Mouse (Mus musculus): Measurements from ENCODE around the gene Tcam1.
A peak's percentile ranks its signal among the peaks of the same experiment; 100 is the strongest.
"Not testable (repeated sequence)": the region's sequence is repeated elsewhere in the genome, so short reads cannot be mapped to it uniquely, and the experiment has no call there.

Gene Tcam1

DNA sequence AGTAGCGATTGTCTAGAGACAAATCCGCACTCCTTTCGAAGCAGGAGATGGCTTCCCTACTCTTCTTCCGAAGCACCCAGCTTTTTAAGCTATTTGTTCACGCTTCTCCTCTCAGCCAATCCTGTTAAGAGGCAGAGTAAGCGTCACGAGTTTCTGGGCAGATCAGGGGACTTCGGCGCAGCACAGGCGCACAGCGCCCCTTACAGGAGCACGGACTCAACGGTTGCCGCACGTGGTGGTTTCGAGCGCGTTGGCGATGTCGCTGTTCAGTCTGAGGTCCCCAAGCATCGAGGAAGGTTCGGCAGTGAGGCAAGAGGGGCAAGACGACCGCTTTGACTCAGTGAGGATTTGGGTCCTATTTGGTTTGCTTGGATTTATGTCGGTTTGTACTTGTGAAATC lies at the start of gene Tcam1:
Tcam1 (plus strand) TSS at position 219 of the 400 bp plus-strand sequence.
- DNase-seq (ENCODE audit: low read depth, low spot score), result peak; percentile 99
- H3K36me3 ChIP-seq (ENCODE audit: control insufficient read depth, insufficient read depth, low read length, poor library complexity, severe bottlenecking), result no peaks in the 10 kb centered on the region
- H3K27me3 ChIP-seq (ENCODE audit: control insufficient read depth, insufficient read depth, low read length, poor library complexity, severe bottlenecking), result no peaks in the 10 kb centered on the region

- H3K27me3 ChIP-seq (ENCODE audit: control insufficient read depth, insufficient read depth, low read length, poor library complexity, severe bottlenecking); DNase-seq (ENCODE audit: low read depth, low spot score): not testable (repeated sequence)
- peaks cover 16% of the 10 kb centered on the region for H3K36me3 ChIP-seq (ENCODE audit: control insufficient read depth, insufficient read depth, low read length, poor library complexity, severe bottlenecking)
These were observed 42.5 kb upstream of the Tcam1 start for GRCm38 (mm10) chr11:106233978-106234377.

DNA sequence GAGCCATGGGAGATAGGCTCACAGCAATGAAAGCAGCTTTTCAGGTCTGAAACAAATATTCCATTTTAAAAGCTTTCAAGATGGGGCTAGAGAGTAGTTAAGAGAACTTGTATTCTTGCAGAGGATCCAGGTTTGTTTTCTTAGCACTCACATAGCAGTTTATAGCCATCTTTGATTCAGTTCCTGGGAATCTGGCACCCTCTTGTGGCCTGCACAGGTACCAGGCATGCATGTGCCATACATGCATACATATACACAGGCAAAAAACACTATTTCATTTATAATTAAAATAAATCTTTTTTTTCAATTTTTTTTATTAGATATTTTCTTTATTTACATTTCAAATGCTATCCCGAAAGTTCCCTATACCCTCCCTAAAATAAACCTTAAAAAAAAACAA lies 29.6 kb upstream of the Tcam1 start:
- DNase-seq (ENCODE audit: low read depth, low spot score), result peak; percentile 59
- Histone ChIP-seq H3K27me3 (ENCODE audit: control insufficient read depth, insufficient read depth, low read length, poor library complexity, severe bottlenecking) (no peaks in the 10 kb centered on the region), H3K36me3 (ENCODE audit: control insufficient read depth, insufficient read depth, low read length, poor library complexity, severe bottlenecking) (peaks cover 15% of the 10 kb centered on the region)

DNA sequence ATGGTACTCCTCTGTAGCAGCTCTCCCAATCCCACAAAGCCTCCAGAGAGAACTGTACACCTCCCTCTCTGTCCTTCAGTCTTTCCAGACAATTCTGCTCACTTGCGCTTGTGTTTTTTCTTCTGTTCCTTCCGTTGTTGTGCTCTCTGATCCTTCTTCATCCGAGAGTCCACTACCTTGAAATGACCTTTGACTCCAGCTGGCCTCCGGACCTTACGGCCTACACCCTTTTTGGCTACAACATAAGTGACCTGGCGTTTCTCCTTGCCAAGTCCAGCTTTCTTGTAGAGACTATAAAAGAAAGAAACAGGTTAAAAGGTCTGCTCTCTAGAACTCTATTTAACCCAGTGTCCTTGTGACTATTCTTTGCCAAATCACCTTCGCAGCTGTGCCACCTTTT lies 27.1 kb upstream of the Tcam1 start:
- peaks cover 16% of the 10 kb centered on the region for H3K36me3 ChIP-seq (ENCODE audit: control insufficient read depth, insufficient read depth, low read length, poor library complexity, severe bottlenecking)
- no peak for DNase-seq (ENCODE audit: low read depth, low spot score)
- no peaks in the 10 kb centered on the region for H3K27me3 ChIP-seq (ENCODE audit: control insufficient read depth, insufficient read depth, low read length, poor library complexity, severe bottlenecking)

- Histone ChIP-seq H3K27me3 (ENCODE audit: control insufficient read depth, insufficient read depth, low read length, poor library complexity, severe bottlenecking) (no peaks in the 10 kb centered on the region), H3K36me3 (ENCODE audit: control insufficient read depth, insufficient read depth, low read length, poor library complexity, severe bottlenecking) (peaks cover 7% of the 10 kb centered on the region)
- DNase-seq (ENCODE audit: low read depth, low spot score), result no peak
These were observed 21.7 kb upstream of the Tcam1 start for GRCm38 (mm10) chr11:106254767-106255166.

GRCm38 (mm10) chr11:106255174-106255573 lies 21.3 kb upstream of the Tcam1 start:
- Histone ChIP-seq H3K27me3 (ENCODE audit: control insufficient read depth, insufficient read depth, low read length, poor library complexity, severe bottlenecking) (no peaks in the 10 kb centered on the region), H3K36me3 (ENCODE audit: control insufficient read depth, insufficient read depth, low read length, poor library complexity, severe bottlenecking) (peaks cover 4% of the 10 kb centered on the region)
- DNase-seq (ENCODE audit: low read depth, low spot score), result no peak

GRCm38 (mm10) chr11:106255685-106256451 lies 20.6 kb upstream of the Tcam1 start, which contains the start of the genes Ftsj3 and Psmc5:
TSS of gene Ftsj3 (minus strand) at chr11:106256079.
TSS of gene Psmc5 (plus strand) at chr11:106256154.
- peaks cover 3% of the 10 kb centered on the region for H3K36me3 ChIP-seq (ENCODE audit: control insufficient read depth, insufficient read depth, low read length, poor library complexity, severe bottlenecking)
- no peaks in the 10 kb centered on the region for H3K27me3 ChIP-seq (ENCODE audit: control insufficient read depth, insufficient read depth, low read length, poor library complexity, severe bottlenecking)
- DNase-seq (ENCODE audit: low read depth, low spot score), result peak; percentile 98

GRCm38 (mm10) chr11:106256775-106257174 lies 19.7 kb upstream of the Tcam1 start:
- H3K36me3 ChIP-seq (ENCODE audit: control insufficient read depth, insufficient read depth, low read length, poor library complexity, severe bottlenecking), result peaks cover 5% of the 10 kb centered on the region
- no peak for DNase-seq (ENCODE audit: low read depth, low spot score)
- H3K27me3 ChIP-seq (ENCODE audit: control insufficient read depth, insufficient read depth, low read length, poor library complexity, severe bottlenecking), result no peaks in the 10 kb centered on the region

GRCm38 (mm10) chr11:106260826-106261450 lies 15.5 kb upstream of the Tcam1 start:
- Histone ChIP-seq H3K36me3 (ENCODE audit: control insufficient read depth, insufficient read depth, low read length, poor library complexity, severe bottlenecking) (peaks cover 18% of the 10 kb centered on the region), H3K27me3 (ENCODE audit: control insufficient read depth, insufficient read depth, low read length, poor library complexity, severe bottlenecking) (no peaks in the 10 kb centered on the region)
- no peak for DNase-seq (ENCODE audit: low read depth, low spot score)

- peaks cover 24% of the 10 kb centered on the region for H3K36me3 ChIP-seq (ENCODE audit: control insufficient read depth, insufficient read depth, low read length, poor library complexity, severe bottlenecking)
- H3K27me3 ChIP-seq (ENCODE audit: control insufficient read depth, insufficient read depth, low read length, poor library complexity, severe bottlenecking), result no peaks in the 10 kb centered on the region
- no peak for DNase-seq (ENCODE audit: low read depth, low spot score)
These were observed 12.5 kb upstream of the Tcam1 start for GRCm38 (mm10) chr11:106263963-106264362.

- peaks cover 24% of the 10 kb centered on the region for H3K36me3 ChIP-seq (ENCODE audit: control insufficient read depth, insufficient read depth, low read length, poor library complexity, severe bottlenecking)
- DNase-seq (ENCODE audit: low read depth, low spot score), result no peak
- H3K27me3 ChIP-seq (ENCODE audit: control insufficient read depth, insufficient read depth, low read length, poor library complexity, severe bottlenecking), result no peaks in the 10 kb centered on the region
These were observed 11.5 kb upstream of the Tcam1 start for GRCm38 (mm10) chr11:106264988-106265387.

DNA sequence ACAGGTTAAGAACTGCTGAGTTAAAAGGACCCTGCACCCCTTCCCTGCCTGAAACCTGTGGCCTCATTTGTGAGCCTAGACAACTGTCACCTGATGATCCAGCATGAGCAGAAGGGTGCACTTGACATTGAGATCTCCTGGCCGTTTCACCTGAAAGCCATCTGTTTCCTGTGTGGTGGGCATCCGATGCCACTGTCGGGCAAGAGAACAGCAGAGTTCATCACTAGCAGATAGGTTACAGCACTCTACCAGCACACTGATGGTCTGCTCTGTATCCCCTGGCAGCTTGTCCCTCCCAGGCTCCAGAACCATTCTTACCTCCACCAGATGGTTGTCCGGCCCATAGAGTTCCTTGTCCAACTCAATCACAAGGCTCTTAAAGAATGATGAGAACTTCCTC lies 10.9 kb upstream of the Tcam1 start:
- peaks cover 24% of the 10 kb centered on the region for H3K36me3 ChIP-seq (ENCODE audit: control insufficient read depth, insufficient read depth, low read length, poor library complexity, severe bottlenecking)
- DNase-seq (ENCODE audit: low read depth, low spot score), result no peak

DNA sequence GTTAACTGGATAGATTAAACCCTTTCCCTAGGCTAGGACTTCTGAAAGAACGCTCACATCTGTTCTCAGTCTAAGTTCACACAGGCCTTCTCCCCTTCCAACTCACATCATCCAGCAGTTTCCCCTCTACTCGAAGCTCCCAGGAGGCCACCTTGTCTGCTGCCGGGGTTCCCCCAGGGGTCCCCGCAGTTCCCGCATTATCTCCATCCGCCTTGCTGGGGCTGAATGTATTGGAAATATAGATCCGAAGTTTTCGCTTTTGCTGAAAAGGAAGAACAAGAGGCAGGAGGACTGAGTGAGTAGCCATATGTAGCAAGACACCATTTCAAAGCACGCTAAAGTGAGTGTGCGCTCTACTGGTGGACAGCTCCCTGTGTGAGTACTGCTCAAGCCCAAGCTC lies 10.0 kb upstream of the Tcam1 start:
- H3K36me3 ChIP-seq (ENCODE audit: control insufficient read depth, insufficient read depth, low read length, poor library complexity, severe bottlenecking), result peaks cover 22% of the 10 kb centered on the region
- no peaks in the 10 kb centered on the region for H3K27me3 ChIP-seq (ENCODE audit: control insufficient read depth, insufficient read depth, low read length, poor library complexity, severe bottlenecking)
- no peak for DNase-seq (ENCODE audit: low read depth, low spot score)

More for the DNA sequence above, 10.9 kb upstream of the Tcam1 start:
- H3K27me3 ChIP-seq (ENCODE audit: control insufficient read depth, insufficient read depth, low read length, poor library complexity, severe bottlenecking), result no peaks in the 10 kb centered on the region

DNA sequence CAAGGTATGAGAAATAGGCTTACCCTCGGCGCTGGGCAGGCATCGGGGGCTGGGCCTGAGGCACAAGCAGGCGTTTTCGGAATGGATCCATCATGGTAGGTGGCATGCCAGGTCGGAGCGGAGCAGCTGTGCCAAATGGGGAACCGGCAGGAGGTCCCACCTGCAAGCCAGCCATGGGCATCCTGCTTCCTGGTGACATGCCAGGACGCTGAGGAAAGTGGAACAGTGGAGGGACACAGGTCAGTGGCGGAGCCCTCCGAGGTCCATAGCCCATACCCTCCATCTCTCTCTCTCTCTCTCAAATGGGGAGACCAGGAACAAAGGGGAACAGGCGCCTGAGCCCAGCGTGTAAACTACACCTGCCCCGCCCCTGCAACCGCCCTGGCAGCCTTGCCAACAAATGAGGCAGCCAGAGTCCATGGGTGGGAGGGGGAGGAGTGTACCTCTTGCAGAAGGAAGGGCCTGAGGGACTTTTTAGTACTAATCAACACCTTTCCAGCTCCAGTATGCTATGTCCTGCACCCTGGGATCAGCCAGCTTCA lies 9.1 kb upstream of the Tcam1 start:
- DNase-seq (ENCODE audit: low read depth, low spot score), result no peak
- Histone ChIP-seq H3K27me3 (ENCODE audit: control insufficient read depth, insufficient read depth, low read length, poor library complexity, severe bottlenecking) (no peaks in the 10 kb centered on the region), H3K36me3 (ENCODE audit: control insufficient read depth, insufficient read depth, low read length, poor library complexity, severe bottlenecking) (peaks cover 22% of the 10 kb centered on the region)

DNA sequence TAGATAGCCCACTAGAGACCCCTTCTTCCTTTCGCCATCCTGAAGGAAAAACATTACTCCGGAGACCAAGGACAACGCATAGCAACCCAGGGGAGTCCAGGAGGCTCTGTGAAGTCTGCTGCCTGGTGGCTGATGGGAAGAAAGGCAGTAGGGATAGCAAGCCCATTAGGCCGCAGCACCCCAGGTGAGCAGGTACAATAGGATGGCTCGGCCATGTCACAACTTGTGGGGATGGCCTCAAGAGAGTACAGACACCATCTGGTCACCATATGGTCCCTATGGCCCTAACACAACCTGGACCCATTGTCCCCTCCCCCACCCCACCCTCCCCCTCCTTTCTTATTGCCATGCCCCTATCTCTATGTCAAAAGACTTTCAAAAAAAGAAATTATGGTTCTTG lies 8.6 kb upstream of the Tcam1 start:
- Histone ChIP-seq H3K36me3 (ENCODE audit: control insufficient read depth, insufficient read depth, low read length, poor library complexity, severe bottlenecking) (peaks cover 20% of the 10 kb centered on the region), H3K27me3 (ENCODE audit: control insufficient read depth, insufficient read depth, low read length, poor library complexity, severe bottlenecking) (no peaks in the 10 kb centered on the region)
- no peak for DNase-seq (ENCODE audit: low read depth, low spot score)

Data from splenic B cell, adult 2 months (primary cell).